Mouse (Mus musculus) kidney, postnatal 4 days (tissue): ENCODE data around the gene Cog4.
"Not testable (repeated sequence)": the region's sequence is repeated elsewhere in the genome, so short reads cannot be mapped to it uniquely, and the experiment has no call there.

ENCODE experiments used
- DNase-seq, 2 experiments: peaks; one replicate each; pipeline ENCODE4 v3.0.0; 2021; ENCODE audit warnings: mixed read lengths in 2 of 2

The Cog4 gene

GRCm38 (mm10) chr8:110892040-110892439, 45.6 kb downstream of the Cog4 start:
- no peak for DNase-seq

- DNase-seq: no peak
Observed at GRCm38 (mm10) chr8:110892913-110893312, 46.5 kb downstream of the Cog4 start.

DNA sequence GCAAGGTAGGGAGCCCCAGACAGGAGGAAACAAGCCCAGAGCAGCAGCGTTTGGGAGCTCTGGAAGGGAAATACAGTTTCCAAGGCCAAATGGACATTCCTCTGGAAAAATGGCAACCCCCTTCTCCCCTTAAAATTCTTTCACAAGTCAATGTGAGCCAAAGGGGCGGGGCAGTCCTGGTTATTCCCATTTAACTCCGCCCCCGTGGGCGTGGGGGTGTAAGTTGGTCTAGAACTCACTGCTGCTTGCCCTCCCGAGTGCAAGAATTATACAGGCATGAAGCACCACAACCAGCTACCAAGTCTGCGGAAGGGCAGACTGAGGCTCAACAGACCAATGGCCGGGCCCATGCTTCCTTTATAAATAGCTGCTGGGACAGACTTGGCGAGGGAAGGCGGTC, 48.5 kb downstream of the Cog4 start:
- peak in 1 of 2 experiments; percentile 29 for DNase-seq

DNA sequence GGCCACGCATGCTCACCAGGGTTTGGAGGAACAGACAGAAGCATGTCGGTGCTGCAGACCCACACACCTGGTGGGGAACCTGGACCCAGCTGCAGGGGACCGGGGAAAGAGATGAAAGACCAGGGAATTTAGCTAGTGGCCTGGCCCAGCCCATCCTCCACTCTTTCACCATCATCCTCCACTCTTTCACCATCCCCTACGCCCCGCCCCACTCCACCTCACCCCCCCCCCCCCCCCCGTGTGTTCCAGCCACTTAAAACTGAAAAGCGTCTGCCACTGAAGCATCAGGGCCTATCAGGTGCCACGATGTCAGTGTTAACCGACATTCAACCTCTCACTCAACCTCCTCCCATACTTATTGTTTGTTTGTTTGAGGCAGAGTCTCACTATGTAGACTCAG, 48.9 kb downstream of the Cog4 start:
- DNase-seq: no peak

DNA sequence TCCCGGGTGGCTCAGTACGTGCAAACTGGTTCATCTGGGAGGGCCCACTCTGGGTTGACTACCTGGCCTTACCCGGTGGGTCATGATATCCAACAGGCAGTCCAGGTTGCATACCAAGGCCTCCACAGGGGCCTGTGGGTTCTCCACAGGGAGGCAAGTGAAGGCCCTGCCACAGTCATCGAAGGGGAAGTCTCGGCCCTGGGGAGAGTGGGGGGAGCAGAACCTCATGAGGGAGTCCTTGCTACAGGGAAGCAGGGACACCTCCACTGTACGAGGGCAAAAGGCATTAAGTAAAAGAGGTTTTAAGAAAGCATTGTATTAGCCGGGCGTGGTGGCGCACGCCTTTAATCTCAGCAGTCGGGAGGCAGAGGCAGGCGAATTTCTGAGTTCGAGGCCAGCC, 49.4 kb downstream of the Cog4 start:
- no peak for DNase-seq

DNA sequence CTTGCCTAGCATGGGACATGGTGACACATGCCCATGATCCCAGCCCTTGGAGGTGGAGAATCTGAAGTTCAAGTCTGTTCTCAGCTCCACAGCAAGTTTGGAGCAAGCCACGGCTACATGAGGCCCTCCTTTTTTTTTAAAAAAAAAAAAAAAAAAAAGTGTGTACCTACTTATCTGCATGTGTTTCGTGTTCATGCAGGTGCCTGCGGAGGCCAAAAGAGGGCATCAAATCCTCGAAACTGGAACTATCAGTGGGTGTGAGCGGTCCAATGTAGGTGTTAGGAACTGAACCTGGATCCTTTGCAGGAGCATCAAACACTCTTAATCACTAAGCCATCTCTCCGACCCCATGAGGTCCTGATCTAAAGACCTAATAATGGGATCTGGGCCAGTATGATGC, 51.1 kb downstream of the Cog4 start:
- no peak for DNase-seq

- no peak for DNase-seq
Observed at GRCm38 (mm10) chr8:110901056-110901455, 54.7 kb downstream of the Cog4 start.

DNA sequence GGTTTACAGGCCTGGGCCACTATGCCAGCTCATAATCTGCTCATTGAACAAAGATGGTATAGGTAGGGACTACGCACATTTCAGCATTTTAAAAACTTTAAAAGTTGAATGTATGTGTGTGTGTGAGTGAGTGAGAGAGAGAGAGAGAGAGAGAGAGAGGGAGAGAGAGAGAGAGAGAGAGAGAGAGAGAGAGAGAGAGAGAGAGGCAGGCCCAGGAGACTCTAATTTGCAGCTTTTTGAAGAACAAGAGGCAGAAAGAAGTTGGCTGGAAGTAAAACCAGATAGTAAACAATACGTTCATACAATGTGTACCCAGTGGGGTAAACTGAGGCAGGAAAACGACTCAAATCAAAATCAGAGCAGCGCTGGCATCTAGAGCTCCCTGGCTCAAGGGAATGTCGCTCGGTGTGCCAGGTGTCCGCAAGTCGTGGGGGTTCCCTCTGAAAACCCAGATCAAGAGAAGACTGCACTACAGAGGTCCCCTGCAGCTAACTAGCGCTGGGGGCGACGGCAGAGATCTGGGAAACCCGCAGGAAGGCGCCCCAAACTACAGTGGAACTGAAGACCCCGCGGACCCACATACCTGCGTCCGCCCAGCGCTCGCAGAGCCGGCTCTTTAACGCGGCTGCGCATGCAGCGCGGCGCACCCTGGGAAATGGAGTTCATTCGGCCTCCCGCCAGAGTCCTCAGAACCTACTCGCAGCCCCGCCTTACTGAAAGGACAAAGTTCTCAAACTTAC, 55.6 kb downstream of the Cog4 start, which contains the start of gene Fuk:
TSS of gene Fuk (minus strand) at position 650 of the 740 bp plus-strand sequence.
- peak; percentile 87 to 91 for DNase-seq

DNA sequence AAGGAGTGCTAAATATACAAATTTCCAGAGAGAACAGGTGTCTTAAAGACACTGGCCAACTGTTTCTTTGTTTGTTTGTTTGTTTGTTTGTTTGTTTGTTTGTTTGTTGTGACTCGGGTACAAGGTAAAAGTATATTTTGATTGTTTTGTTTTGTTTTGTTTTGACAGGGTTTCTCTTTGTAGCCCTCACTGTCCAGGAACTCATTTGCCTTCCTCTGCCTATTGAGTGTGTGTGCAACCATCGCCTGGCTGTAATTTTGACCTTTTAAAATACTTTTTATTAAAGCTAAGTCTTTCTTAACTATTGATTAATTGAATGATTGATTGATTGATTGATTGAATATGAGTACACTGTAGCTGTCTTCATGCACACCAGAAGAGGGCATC, 56.2 kb downstream of the Cog4 start:
- no peak for DNase-seq

GRCm38 (mm10) chr8:110905404-110905803, 59.0 kb downstream of the Cog4 start:
- no peak for DNase-seq

- no peak for DNase-seq
Observed at GRCm38 (mm10) chr8:110906682-110907081, 60.3 kb downstream of the Cog4 start.

GRCm38 (mm10) chr8:110909850-110910249, 63.5 kb downstream of the Cog4 start:
- not testable (repeated sequence) for DNase-seq

GRCm38 (mm10) chr8:110911576-110912570, 65.5 kb downstream of the Cog4 start:
- no peak for DNase-seq

DNA sequence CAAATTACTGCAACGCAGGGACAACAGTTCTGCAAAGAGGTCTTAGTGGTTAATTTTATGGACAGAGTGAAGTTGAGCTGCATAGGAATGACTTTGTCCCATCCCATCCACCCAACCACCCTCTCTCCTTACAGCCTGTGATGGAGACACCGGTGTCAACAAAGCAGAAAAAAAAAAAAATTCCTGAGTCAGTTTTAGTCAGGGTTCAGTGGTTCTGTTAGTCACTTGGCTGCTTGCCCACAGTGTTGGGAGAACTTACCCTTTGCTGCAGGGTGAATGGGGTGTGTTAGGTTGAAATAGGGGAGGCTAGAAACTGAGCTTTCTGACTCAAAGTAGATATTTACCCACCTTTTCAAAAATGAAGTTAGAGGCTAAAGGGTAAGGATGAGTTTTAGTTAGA, 71.0 kb downstream of the Cog4 start:
- peak; percentile 81 to 88 for DNase-seq

DNA sequence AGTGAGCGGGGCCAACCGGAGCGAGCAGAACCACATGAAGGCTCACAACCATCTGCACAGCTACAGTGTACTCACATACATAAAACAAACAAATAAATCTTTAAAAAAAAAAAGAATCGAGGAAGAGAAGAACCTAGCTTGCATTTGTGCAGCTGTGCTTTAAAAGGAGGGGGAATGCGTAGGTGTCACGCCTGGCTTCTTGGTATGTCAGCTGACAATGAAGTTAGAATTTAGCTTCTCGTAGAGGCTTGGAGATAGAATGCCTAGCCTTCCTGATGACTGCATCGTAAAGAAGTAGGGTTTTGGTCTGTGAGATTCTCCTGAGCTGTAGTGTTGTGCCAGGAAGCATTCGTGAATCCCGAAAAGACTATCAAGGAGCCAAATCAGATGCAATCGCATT, 71.6 kb downstream of the Cog4 start:
- peak in 1 of 2 experiments; percentile 33 for DNase-seq

- no peak for DNase-seq
Observed at GRCm38 (mm10) chr8:110918460-110918859, 72.1 kb downstream of the Cog4 start.

GRCm38 (mm10) chr8:110919341-110920031, 73.1 kb downstream of the Cog4 start, which contains the start of gene St3gal2:
Gene St3gal2 (plus strand): TSS chr8:110919922.
- peak; percentile 87 to 92 for DNase-seq

GRCm38 (mm10) chr8:110920032-110920772, 73.8 kb downstream of the Cog4 start:
- DNase-seq: no peak

DNA sequence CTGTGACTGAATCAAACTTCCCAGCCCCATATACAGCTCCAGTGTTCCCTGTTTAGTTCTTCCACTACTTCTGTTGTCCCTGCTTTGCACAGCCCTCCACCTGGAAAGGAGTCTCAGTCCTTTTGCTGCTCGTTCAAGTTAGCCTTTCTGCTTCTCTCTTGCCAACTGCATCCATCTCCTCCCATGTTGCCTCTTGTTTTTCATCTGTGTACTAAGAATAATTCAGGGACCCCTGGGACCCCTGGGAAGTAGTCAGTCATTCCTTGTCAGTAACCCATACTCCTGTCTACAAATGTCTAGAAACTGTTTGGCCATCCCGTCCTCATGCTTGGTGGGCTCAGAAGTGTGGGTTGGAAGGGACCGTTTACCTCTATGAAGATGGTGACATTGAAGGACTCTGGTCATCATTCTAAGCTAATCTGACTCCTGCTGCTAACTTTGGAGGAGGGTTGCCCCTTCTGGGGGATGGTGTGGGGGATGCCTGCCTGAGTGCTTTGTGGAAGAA, 74.4 kb downstream of the Cog4 start:
- no peak for DNase-seq

DNA sequence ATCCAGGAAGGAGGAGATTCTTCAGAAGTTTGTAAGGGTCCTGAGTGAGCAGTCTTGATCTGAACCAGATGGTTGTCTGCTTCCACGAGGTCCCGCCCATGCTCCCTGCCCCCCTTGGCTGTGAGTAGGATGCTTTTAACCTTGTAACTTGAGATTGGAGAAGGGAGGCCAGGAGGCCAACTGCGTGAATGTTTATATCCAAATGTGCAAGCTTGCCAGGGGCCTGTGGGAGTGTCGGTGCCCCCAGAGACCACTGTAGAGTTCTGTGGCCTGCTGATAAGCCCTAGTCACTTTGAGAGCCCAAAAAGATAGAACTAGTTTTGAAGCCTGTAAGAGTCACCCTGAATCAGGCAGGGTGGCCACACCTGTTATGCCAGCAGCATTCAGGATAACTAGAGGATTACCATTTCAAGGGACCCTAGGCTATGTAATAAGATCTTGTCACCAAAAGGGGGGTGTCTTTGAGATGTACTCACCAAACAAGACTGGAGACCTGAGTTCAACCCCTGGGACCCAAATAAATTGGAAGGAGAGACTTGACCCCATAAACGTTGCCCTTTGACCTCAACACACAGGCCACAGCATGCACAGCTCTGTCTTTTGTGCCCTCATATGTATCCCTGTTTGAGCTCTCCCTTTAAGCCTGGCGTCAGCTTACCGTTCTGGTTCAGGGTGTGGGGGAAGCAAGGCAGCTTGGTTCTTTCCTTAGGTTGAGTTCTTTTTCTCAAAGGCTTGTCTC, 75.3 kb downstream of the Cog4 start:
- peak; percentile 73 to 81 for DNase-seq

DNA sequence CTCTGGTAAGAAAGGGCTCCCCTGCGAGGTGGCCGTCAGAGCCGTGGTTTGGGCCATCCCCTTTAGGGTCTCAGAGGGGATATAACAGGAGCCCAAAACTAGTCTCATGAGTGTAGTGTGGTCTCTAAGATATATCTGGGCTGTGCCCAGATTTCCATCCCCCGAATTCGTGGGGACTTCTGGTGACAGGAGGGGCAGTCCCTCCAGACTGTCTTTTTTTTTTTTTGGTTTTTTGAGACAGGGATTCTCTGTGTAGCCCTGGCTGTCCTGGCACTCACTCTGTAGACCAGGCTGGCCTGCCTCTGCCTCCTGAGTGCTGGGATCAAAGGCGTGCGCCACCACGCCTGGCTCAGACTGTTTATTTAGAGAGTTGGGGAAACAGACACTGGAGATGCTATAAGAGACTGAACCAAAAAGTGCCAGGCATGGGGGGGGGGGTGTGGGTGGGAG, 79.3 kb downstream of the Cog4 start:
- DNase-seq: no peak
